Mouse (Mus musculus): Measurements from ENCODE around the gene Hist1h2ba.

Hist1h2ba gene

GRCm38 (mm10) chr13:23910121-23910520 lies 23.8 kb downstream of the Hist1h2ba start:
- no peak for DNase-seq (ENCODE audit: low read depth in 1 of 2, low spot score in 2 of 2)

- no peak for DNase-seq (ENCODE audit: low read depth in 1 of 2, low spot score in 2 of 2)
These were observed 27.1 kb downstream of the Hist1h2ba start for GRCm38 (mm10) chr13:23906906-23907305.

GRCm38 (mm10) chr13:23898242-23898641 lies 35.7 kb downstream of the Hist1h2ba start:
- DNase-seq (ENCODE audit: low read depth in 1 of 2, low spot score in 2 of 2) = no peak

- DNase-seq (ENCODE audit: low read depth in 1 of 2, low spot score in 2 of 2) = no peak
These were observed 40.7 kb downstream of the Hist1h2ba start for GRCm38 (mm10) chr13:23893269-23893593.

GRCm38 (mm10) chr13:23892592-23893268 lies 41.2 kb downstream of the Hist1h2ba start:
- DNase-seq (ENCODE audit: low read depth in 1 of 2, low spot score in 2 of 2) = no peak

GRCm38 (mm10) chr13:23889011-23889605 lies 44.8 kb downstream of the Hist1h2ba start:
- DNase-seq (ENCODE audit: low read depth in 1 of 2, low spot score in 2 of 2) = no peak

- DNase-seq (ENCODE audit: low read depth in 1 of 2, low spot score in 2 of 2) = no peak
These were observed 46.8 kb downstream of the Hist1h2ba start for GRCm38 (mm10) chr13:23887026-23887725.

GRCm38 (mm10) chr13:23885540-23885939 lies 48.4 kb downstream of the Hist1h2ba start:
- DNase-seq (ENCODE audit: low read depth in 1 of 2, low spot score in 2 of 2) = no peak

All from monocyte, adult 2 months (primary cell).